Mouse (Mus musculus) MEL (cell line): ENCODE data around the gene Irgm2.

ENCODE experiments used
- CHD1 ChIP-seq: IDR thresholded peaks from 2 replicates; pipeline ENCODE4 v1.6.1; 2012; ENCODE audit warnings: low read depth, mild to moderate bottlenecking, inconsistent platforms, low read length, improper control_type of control experiment
- CHD2 ChIP-seq: IDR thresholded peaks from 2 replicates; pipeline ENCODE4 v1.6.1; 2011; ENCODE audit warnings: low read length, improper control_type of control experiment
- CTCF ChIP-seq, 3 experiments: IDR thresholded peaks in 2 of 3; conservative IDR thresholded peaks in 1 of 3; 2 replicates each; pipeline ENCODE4 v1.5.1; 2011 to 2012; ENCODE audit warnings: low read length in 3 of 3, low read depth in 2 of 3, mild to moderate bottlenecking in 2 of 3, improper control_type of control experiment in 1 of 3, inconsistent platforms in 1 of 3, mixed read lengths in 1 of 3, moderate library complexity in 1 of 3; ENCODE audit not compliant: control insufficient read depth in 1 of 3, insufficient read depth in 1 of 3, poor library complexity in 1 of 3, severe bottlenecking in 1 of 3
- E2F4 ChIP-seq: IDR thresholded peaks from 2 replicates; pipeline ENCODE4 v1.6.1; 2011; ENCODE audit warnings: low read depth, low read length, improper control_type of control experiment, borderline replicate concordance
- EP300 ChIP-seq, 2 experiments: IDR thresholded peaks; 2 replicates each; pipeline ENCODE4 v1.6.1; 2011; ENCODE audit warnings: improper control_type of control experiment in 2 of 2, low read length in 2 of 2, low read depth in 1 of 2, mild to moderate bottlenecking in 1 of 2
- GATA1 ChIP-seq: IDR thresholded peaks from 2 replicates; pipeline ENCODE4 v1.6.1; 2011; ENCODE audit warnings: low read depth, low read length, improper control_type of control experiment
- MAZ ChIP-seq: IDR thresholded peaks from 2 replicates; pipeline ENCODE4 v1.6.1; 2012; ENCODE audit warnings: low read depth, mild to moderate bottlenecking, inconsistent platforms, low read length, improper control_type of control experiment
- MXI1 ChIP-seq: IDR thresholded peaks from 2 replicates; pipeline ENCODE4 v1.6.1; 2011; ENCODE audit warnings: mild to moderate bottlenecking, low read depth, low read length, improper control_type of control experiment
- NELFE ChIP-seq: IDR thresholded peaks from 2 replicates; pipeline ENCODE4 v1.6.1; 2011; ENCODE audit warnings: low read depth, low read length, improper control_type of control experiment
- POLR2A ChIP-seq, 2 experiments: IDR thresholded peaks; 2 replicates each; pipeline ENCODE4 v1.6.1; 2011 to 2012; ENCODE audit warnings: low read length in 2 of 2, mild to moderate bottlenecking in 2 of 2, control low read depth in 1 of 2, improper control_type of control experiment in 1 of 2, low read depth in 1 of 2, moderate library complexity in 1 of 2; ENCODE audit not compliant: control insufficient read depth in 1 of 2, insufficient read depth in 1 of 2, poor library complexity in 1 of 2
- RCOR1 ChIP-seq: IDR thresholded peaks from 2 replicates; pipeline ENCODE4 v1.6.1; 2012; ENCODE audit warnings: low read depth, mild to moderate bottlenecking, inconsistent platforms, low read length, improper control_type of control experiment
- TBP ChIP-seq: IDR thresholded peaks from 2 replicates; pipeline ENCODE4 v1.8.0; 2011; ENCODE audit warnings: low read depth, low read length, improper control_type of control experiment

DNA sequence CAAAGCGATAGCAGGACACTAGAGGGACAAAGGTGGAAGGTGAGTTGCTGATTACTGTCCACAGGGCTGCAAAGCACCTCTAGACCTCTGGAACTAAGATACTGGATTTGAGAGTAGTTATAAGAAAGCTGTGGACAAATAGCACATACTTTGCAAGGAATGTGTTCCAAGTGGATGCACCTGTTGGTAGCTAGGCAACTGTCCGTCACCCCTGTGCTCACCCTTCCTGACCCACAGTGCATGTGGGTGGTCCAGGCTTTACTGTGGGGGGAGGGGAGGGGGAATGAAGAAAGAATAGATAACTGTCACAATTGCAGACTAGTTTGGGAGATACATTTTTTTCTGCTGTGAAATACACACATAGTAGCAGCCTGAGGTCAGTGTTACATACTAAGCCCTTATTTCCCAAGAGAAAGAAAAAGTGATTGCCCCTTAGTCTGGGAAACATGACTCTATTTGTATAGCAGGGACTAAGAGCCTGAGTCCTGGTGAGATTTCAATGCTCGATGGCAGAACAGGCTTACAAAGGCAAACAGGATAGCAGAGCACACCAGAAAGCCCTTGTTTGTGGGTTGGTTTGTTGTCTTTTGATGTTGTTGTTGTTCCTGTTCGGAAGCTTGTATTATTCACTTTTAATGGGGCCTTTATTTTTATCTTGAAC lies 5.4 kb upstream of the Irgm2 start:
- TF ChIP-seq CHD2: no peak
- no peak for TF ChIP-seq CHD1
- no peak for TF ChIP-seq GATA1
- TF ChIP-seq MXI1: no peak
- TF ChIP-seq CTCF (IDR thresholded peaks at IDR 0.05 in 2 of 3, conservative IDR thresholded peaks at IDR 0.05 in 1 of 3; ENCODE audit: control insufficient read depth in 1 of 3, insufficient read depth in 1 of 3, low read depth in 2 of 3, low read length in 3 of 3, poor library complexity in 1 of 3, severe bottlenecking in 1 of 3): no peak
- no peak for TF ChIP-seq NELFE
- no peak for TF ChIP-seq E2F4
- TF ChIP-seq MAZ: no peak
- no peak for TF ChIP-seq POLR2A (IDR thresholded peaks at IDR 0.05; ENCODE audit: control insufficient read depth in 1 of 2, insufficient read depth in 1 of 2, low read depth in 1 of 2, low read length in 2 of 2, poor library complexity in 1 of 2)
- no peak for TF ChIP-seq TBP
- TF ChIP-seq EP300 (IDR thresholded peaks at IDR 0.05; ENCODE audit: low read depth in 1 of 2, low read length in 2 of 2): no peak
- TF ChIP-seq RCOR1: no peak
